Mouse (Mus musculus) CH12.LX (cell line): ENCODE measurements around the gene Btbd9. TPM values are rescaled to one million over a fixed set of nuclear protein-coding genes. Genes with fewer than 3 reads are reported as not detected.
A peak's percentile ranks its signal among the peaks of the same experiment; 100 is the strongest.

Experiments used
- DNase-seq: peaks from one replicate; pipeline ENCODE4 v3.0.0-alpha.2; 2013; ENCODE audit errors: extremely low read depth
- H3K27ac ChIP-seq: 2 replicates; pipeline ENCODE4 v1.5.1; 2012; ENCODE audit warnings: low read depth, mild to moderate bottlenecking, control low read depth, moderate library complexity; ENCODE audit not compliant: insufficient read depth
- H3K27me3 ChIP-seq: replicated peaks from 2 replicates; pipeline ENCODE3; 2012; ENCODE audit warnings: inconsistent platforms
- H3K36me3 ChIP-seq, 2 experiments: replicated peaks in 1 of 2; 2 replicates each; pipeline versions ENCODE3 to v1.6.1; 2012; ENCODE audit warnings: inconsistent platforms in 1 of 2, low read length in 1 of 2, mild to moderate bottlenecking in 1 of 2, mixed read lengths in 1 of 2, moderate library complexity in 1 of 2; ENCODE audit not compliant: control insufficient read depth in 1 of 2, insufficient read depth in 1 of 2
- H3K4me1 ChIP-seq, 2 experiments: 2 replicates each; pipeline ENCODE4 v1.6.1; 2012; ENCODE audit warnings: inconsistent platforms in 1 of 2, moderate library complexity in 1 of 2; ENCODE audit not compliant: insufficient read depth in 2 of 2, control insufficient read depth in 1 of 2
- H3K4me2 ChIP-seq: 2 replicates; pipeline ENCODE4 v1.6.1; 2012; ENCODE audit warnings: low read depth, mild to moderate bottlenecking, control low read depth; ENCODE audit not compliant: poor library complexity, insufficient read depth, severe bottlenecking
- H3K4me3 ChIP-seq, 3 experiments: fragments of 150-350 bp in 1 of 3; sonication (generic) in 1 of 3; replicated peaks in 1 of 3; 2 replicates each; pipeline versions ENCODE3 to v1.5.1; 2011 to 2012; ENCODE audit warnings: low read depth in 2 of 3, low read length in 2 of 3, mild to moderate bottlenecking in 2 of 3, moderate library complexity in 2 of 3, control low read depth in 1 of 3, improper control_type of control experiment in 1 of 3, inconsistent platforms in 1 of 3, mixed read lengths in 1 of 3; ENCODE audit not compliant: poor library complexity in 1 of 3
- H3K79me2 ChIP-seq: replicated peaks from 2 replicates; pipeline ENCODE4 v1.6.1; 2012; ENCODE audit warnings: mild to moderate bottlenecking, moderate library complexity; ENCODE audit not compliant: control insufficient read depth, poor library complexity, insufficient read depth, severe bottlenecking; ENCODE audit errors: extremely low read depth
- H3K9ac ChIP-seq: 2 replicates; pipeline ENCODE4 v1.6.1; 2012; ENCODE audit warnings: low read depth, mild to moderate bottlenecking, control low read depth, moderate library complexity; ENCODE audit not compliant: insufficient read depth
- H3K9me3 ChIP-seq: replicated peaks from 2 replicates; pipeline ENCODE3; 2012; ENCODE audit warnings: low read length, inconsistent platforms, mixed read lengths
- BHLHE40 ChIP-seq: IDR thresholded peaks from 2 replicates; pipeline ENCODE4 v1.6.1; 2011; ENCODE audit warnings: mild to moderate bottlenecking, low read depth, low read length, improper control_type of control experiment
- CHD2 ChIP-seq: IDR thresholded peaks from 2 replicates; pipeline ENCODE4 v1.6.1; 2011; ENCODE audit warnings: low read length, improper control_type of control experiment
- E2F4 ChIP-seq: IDR thresholded peaks from 2 replicates; pipeline ENCODE4 v1.6.1; 2011; ENCODE audit warnings: low read depth, low read length, improper control_type of control experiment; ENCODE audit not compliant: insufficient replicate concordance
- ELF1 ChIP-seq: IDR thresholded peaks from 2 replicates; pipeline ENCODE4 v1.6.1; 2014; ENCODE audit warnings: low read depth, mild to moderate bottlenecking, inconsistent platforms, low read length, improper control_type of control experiment
- EP300 ChIP-seq: IDR thresholded peaks from 2 replicates; pipeline ENCODE4 v1.6.1; 2011; ENCODE audit warnings: low read length, improper control_type of control experiment
- ETS1 ChIP-seq: conservative IDR thresholded peaks from 2 replicates; pipeline ENCODE4 v1.6.1; 2012; ENCODE audit warnings: low read depth, mild to moderate bottlenecking, inconsistent platforms, low read length, improper control_type of control experiment, moderate library complexity
- GABPA ChIP-seq: IDR thresholded peaks from 2 replicates; pipeline ENCODE4 v1.6.1; 2012; ENCODE audit warnings: low read depth, low read length, improper control_type of control experiment, inconsistent platforms; ENCODE audit not compliant: insufficient replicate concordance
- HCFC1 ChIP-seq: IDR thresholded peaks from 2 replicates; pipeline ENCODE4 v1.6.1; 2012; ENCODE audit warnings: low read depth, mild to moderate bottlenecking, inconsistent platforms, low read length, improper control_type of control experiment
- JUN ChIP-seq: IDR thresholded peaks from 2 replicates; pipeline ENCODE4 v1.6.1; 2011; ENCODE audit warnings: low read depth, mild to moderate bottlenecking, low read length, improper control_type of control experiment, moderate library complexity; ENCODE audit not compliant: insufficient read depth
- JUND ChIP-seq: conservative IDR thresholded peaks from 2 replicates; pipeline ENCODE4 v1.6.1; 2011; ENCODE audit warnings: low read depth, low read length, improper control_type of control experiment
- KAT2A ChIP-seq: IDR thresholded peaks from 2 replicates; pipeline ENCODE4 v1.6.1; 2012; ENCODE audit warnings: low read length, improper control_type of control experiment, inconsistent platforms; ENCODE audit not compliant: insufficient replicate concordance
- MAX ChIP-seq: IDR thresholded peaks from 2 replicates; pipeline ENCODE4 v1.6.1; 2011; ENCODE audit warnings: low read length, improper control_type of control experiment
- MEF2A ChIP-seq: IDR thresholded peaks from 2 replicates; pipeline ENCODE4 v1.6.1; 2014; ENCODE audit warnings: low read depth, mild to moderate bottlenecking, inconsistent platforms, low read length, improper control_type of control experiment, borderline replicate concordance
- MXI1 ChIP-seq: IDR thresholded peaks from 2 replicates; pipeline ENCODE4 v1.6.1; 2011; ENCODE audit warnings: mild to moderate bottlenecking, low read depth, low read length, improper control_type of control experiment
- MYC ChIP-seq: IDR thresholded peaks from 2 replicates; pipeline ENCODE4 v1.6.1; 2011; ENCODE audit warnings: low read depth, mild to moderate bottlenecking, improper control_type of control experiment, low read length
- NELFE ChIP-seq: IDR thresholded peaks from 2 replicates; pipeline ENCODE4 v1.6.1; 2011; ENCODE audit warnings: low read depth, low read length, improper control_type of control experiment
- NRF1 ChIP-seq: IDR thresholded peaks from 2 replicates; pipeline ENCODE4 v1.6.1; 2014; ENCODE audit warnings: low read depth, mild to moderate bottlenecking, inconsistent platforms, low read length, improper control_type of control experiment, moderate library complexity
- PAX5 ChIP-seq: IDR thresholded peaks from 2 replicates; pipeline ENCODE4 v1.6.1; 2012; ENCODE audit warnings: low read length, inconsistent platforms, mixed read lengths
- POLR2A ChIP-seq: IDR thresholded peaks from 2 replicates; pipeline ENCODE4 v1.6.1; 2011; ENCODE audit warnings: low read depth, mild to moderate bottlenecking, improper control_type of control experiment, low read length
- POLR2AphosphoS2 ChIP-seq: IDR thresholded peaks from 2 replicates; pipeline ENCODE4 v1.6.1; 2011; ENCODE audit warnings: low read depth, low read length, improper control_type of control experiment
- RAD21 ChIP-seq: IDR thresholded peaks from 2 replicates; pipeline ENCODE4 v1.6.1; 2011; ENCODE audit warnings: low read depth, mild to moderate bottlenecking, low read length, improper control_type of control experiment, moderate library complexity
- RCOR1 ChIP-seq: conservative IDR thresholded peaks from 2 replicates; pipeline ENCODE4 v1.6.1; 2012; ENCODE audit warnings: low read depth, mild to moderate bottlenecking, inconsistent platforms, low read length, improper control_type of control experiment
- SIN3A ChIP-seq: IDR thresholded peaks from 2 replicates; pipeline ENCODE4 v1.6.1; 2012; ENCODE audit warnings: low read length, improper control_type of control experiment, inconsistent platforms
- SMC3 ChIP-seq: IDR thresholded peaks from 2 replicates; pipeline ENCODE4 v1.6.1; 2011; ENCODE audit warnings: low read depth, low read length, improper control_type of control experiment
- TBP ChIP-seq: conservative IDR thresholded peaks from 2 replicates; pipeline ENCODE4 v1.6.1; 2011; ENCODE audit warnings: low read depth, low read length, improper control_type of control experiment
- TCF12 ChIP-seq: IDR thresholded peaks from 2 replicates; pipeline ENCODE4 v1.6.1; 2014; ENCODE audit warnings: low read depth, mild to moderate bottlenecking, inconsistent platforms, low read length, improper control_type of control experiment
- UBTF ChIP-seq: IDR thresholded peaks from 2 replicates; pipeline ENCODE4 v1.6.1; 2012; ENCODE audit warnings: low read depth, mild to moderate bottlenecking, inconsistent platforms, low read length, improper control_type of control experiment, moderate library complexity
- ZC3H11A ChIP-seq: IDR thresholded peaks from 2 replicates; pipeline ENCODE4 v1.6.1; 2012; ENCODE audit warnings: low read depth, mild to moderate bottlenecking, inconsistent platforms, low read length, improper control_type of control experiment
- ZMIZ1 ChIP-seq: IDR thresholded peaks from 2 replicates; pipeline ENCODE4 v1.6.1; 2012; ENCODE audit warnings: low read depth, mild to moderate bottlenecking, inconsistent platforms, low read length, improper control_type of control experiment
- ZNF384 ChIP-seq: IDR thresholded peaks from 2 replicates; pipeline ENCODE4 v1.6.1; 2012; ENCODE audit warnings: low read depth, low read length, improper control_type of control experiment, inconsistent platforms
- dilution Hi-C: fragments of 300-500 bp; cut with MboI; formaldehyde crosslinking; loops from 2 replicates; pipeline ENCODE4 v1.14.3; 2020; ENCODE audit warnings: low sequenced_read_pairs; ENCODE audit not compliant: extremely low pct_unique_long_range_greater_than_20kb, extremely low pct_ligation_motif_present
- in situ Hi-C: fragments of 300-500 bp; cut with MboI; formaldehyde crosslinking; loops from 3 replicates; pipeline ENCODE4 v1.14.3; 2019; ENCODE audit warnings: low sequenced_read_pairs, low pct_ligation_motif_present, low pct_unique_long_range_greater_than_20kb, mixed read lengths
- polyA plus RNA-seq: library from polyadenylated mRNA; unstranded; fragments of >175 nt; gene quantifications from 2 replicates; pipeline ENCODE4 v1.2.1, GENCODE M21; 2012; ENCODE audit warnings: low read depth; ENCODE audit not compliant: insufficient read length
- total RNA-seq, 2 experiments: library from RNA; depleted of rRNA; stranded (reverse); fragments of 300-350 nt in 1 of 2; fragments of >200 nt in 1 of 2; gene quantifications; 2 replicates each; pipeline ENCODE4 v1.2.3; 2012 to 2014

Btbd9 gene
- total and polyA plus RNA-seq, 3 experiments, result 19.3 to 25.4 (median 20.0) TPM

GRCm38 (mm10) chr17:30613350-30613749 is 37.1 kb upstream of the Btbd9 start:
- Histone ChIP-seq H3K79me2 (peaks cover 20% of the 10 kb centered on the region), H3K9ac (no peak overlapping the region), H3K27me3 (no peaks in the 10 kb centered on the region), H3K4me1 (peaks cover 7 to 39% of the 10 kb centered on the region in 2 experiments), H3K9me3 (peaks cover 4% of the 10 kb centered on the region), H3K4me2 (no peak overlapping the region)
- dilution Hi-C loops, result no loop called here
- TF ChIP-seq KAT2A, result no peak
- TF ChIP-seq TBP, result no peak
- no peak for TF ChIP-seq BHLHE40
- no peak for TF ChIP-seq E2F4
- TF ChIP-seq RAD21, result no peak
- no peak for TF ChIP-seq SIN3A
- TF ChIP-seq NRF1, result no peak
- TF ChIP-seq UBTF, result no peak
- TF ChIP-seq, all 38 proteins: peak for 0
- Histone ChIP-seq H3K27ac (no peak overlapping the region), H3K36me3 (peaks cover 0 to 16% of the 10 kb centered on the region in 2 experiments), H3K4me3 (no peak overlapping the region)
- DNase-seq, result no peak
- in situ Hi-C loops, result no loop called here

- H3K79me2 ChIP-seq, result peaks cover 22% of the 10 kb centered on the region
- in situ Hi-C loops, result no loop called here
- peak overlapping the region; percentile 35 for H3K27ac ChIP-seq
- H3K27me3 ChIP-seq, result no peaks in the 10 kb centered on the region
- peaks cover 4% of the 10 kb centered on the region for H3K9me3 ChIP-seq
- H3K9ac ChIP-seq, result peak overlapping the region; percentile 69
- H3K4me1 ChIP-seq, result peaks cover 7 to 45% of the 10 kb centered on the region in 2 experiments
- DNase-seq, result peak; percentile 99
- H3K4me3 ChIP-seq, result peak overlapping the region; percentile 57 to 70 (median 69)
- dilution Hi-C loops, result no loop called here
- H3K36me3 ChIP-seq, result peaks cover 2 to 27% of the 10 kb centered on the region in 2 experiments
- H3K4me2 ChIP-seq, result peak overlapping the region; percentile 96
- TF ChIP-seq MYC, result peak; percentile 67
- TF ChIP-seq POLR2A, result peak; percentile 96
- TF ChIP-seq MXI1, result peak; percentile 92
- peak; percentile 86 for TF ChIP-seq MAX
- TF ChIP-seq SIN3A, result peak; percentile 94
- no peak for TF ChIP-seq ELF1
- 0 out of 2 replicates have a peak, but pooled peaks have one; percentile 10 for TF ChIP-seq ETS1
- peak; percentile 66; the same call in 1 of the 2 replicates for TF ChIP-seq RCOR1
- TF ChIP-seq TBP, result peak; percentile 90
- TF ChIP-seq RAD21, result no peak
- peak; percentile 91 for TF ChIP-seq POLR2AphosphoS2
- TF ChIP-seq BHLHE40, result no peak; the same call in 1 of the 2 replicates
- TF ChIP-seq SMC3, result no peak; the same call in 1 of the 2 replicates
- no peak for TF ChIP-seq ZC3H11A
- peak; percentile 97; the same call in 1 of the 2 replicates for TF ChIP-seq UBTF
- TF ChIP-seq GABPA, result no peak; the same call in 1 of the 2 replicates
- TF ChIP-seq E2F4, result no peak
- TF ChIP-seq JUND, result no peak
- TF ChIP-seq NELFE, result peak; percentile 93
- peak; percentile 92 for TF ChIP-seq HCFC1
- peak; percentile 86 for TF ChIP-seq CHD2
- 0 out of 2 replicates have a peak, but pooled peaks have one; percentile 23 for TF ChIP-seq EP300
- TF ChIP-seq JUN, result no peak
- peak; percentile 99 for TF ChIP-seq ZNF384
- TF ChIP-seq PAX5, result no peak
- TF ChIP-seq KAT2A, result peak; percentile 72; the same call in 1 of the 2 replicates
- TF ChIP-seq TCF12, result peak; percentile 90
- peak; percentile 53 for TF ChIP-seq MEF2A
- peak; percentile 96 for TF ChIP-seq ZMIZ1
Observed at GRCm38 (mm10) chr17:30612075-30612859, 36.0 kb upstream of the Btbd9 start.
